Mouse (Mus musculus) liver, postnatal 0 days (tissue): ENCODE results near the gene Ctbp2. TPM values are rescaled to one million over a fixed set of nuclear protein-coding genes. Genes with fewer than 3 reads are reported as not detected.

Source experiments
- ATAC-seq: fragments of 200-750 bp; cut with Nextera tagmentation; 2 replicates; pipeline ENCODE4 v1.8.0; 2017; ENCODE audit warnings: mild to moderate bottlenecking, moderate library complexity
- DNase-seq: peaks from one replicate; pipeline ENCODE4 v3.0.0-alpha.2; 2016
- H3K27ac ChIP-seq: fragments of 300-500 bp; sonication (generic); 2 replicates; pipeline ENCODE4 v1.5.1; 2014; ENCODE audit warnings: antibody characterized with exemption, moderate library complexity, mild to moderate bottlenecking, low read depth
- H3K27me3 ChIP-seq: fragments of 300-500 bp; sonication (generic); 2 replicates; pipeline ENCODE4 v1.6.1; 2014; ENCODE audit warnings: low read length, control low read depth, mixed read lengths; ENCODE audit not compliant: insufficient read depth
- H3K36me3 ChIP-seq: fragments of 300-500 bp; sonication (generic); replicated peaks from 2 replicates; pipeline ENCODE4 v1.6.1; 2014; ENCODE audit warnings: mild to moderate bottlenecking, control low read depth, low read length, moderate library complexity, mixed read lengths; ENCODE audit not compliant: insufficient read depth
- H3K4me1 ChIP-seq: fragments of 300-500 bp; sonication (generic); 2 replicates; pipeline ENCODE4 v1.6.1; 2014; ENCODE audit warnings: antibody characterized with exemption, mild to moderate bottlenecking, control low read depth; ENCODE audit not compliant: insufficient read depth
- H3K4me2 ChIP-seq: fragments of 300-500 bp; sonication (generic); 2 replicates; pipeline ENCODE4 v1.6.1; 2014; ENCODE audit warnings: low read depth, mild to moderate bottlenecking, low read length, moderate library complexity, mixed read lengths
- H3K4me3 ChIP-seq: fragments of 300-500 bp; sonication (generic); 2 replicates; pipeline ENCODE4 v1.5.1; 2014; ENCODE audit warnings: low read depth, low read length
- H3K9ac ChIP-seq: fragments of 300-500 bp; sonication (generic); replicated peaks from 2 replicates; pipeline ENCODE4 v1.6.1; 2014; ENCODE audit warnings: mild to moderate bottlenecking, moderate library complexity
- H3K9me3 ChIP-seq: fragments of 300-500 bp; sonication (generic); 2 replicates; pipeline ENCODE4 v1.6.1; 2016; ENCODE audit warnings: mild to moderate bottlenecking, control low read depth, low read length, mixed read lengths
- CTCF ChIP-seq: sonication (generic); IDR thresholded peaks from 2 replicates; pipeline ENCODE4 v1.5.1; 2016; ENCODE audit warnings: antibody characterized with exemption, low read depth
- EP300 ChIP-seq: IDR thresholded peaks from 2 replicates; pipeline ENCODE4 v1.6.1; 2016; ENCODE audit warnings: antibody characterized with exemption, low read depth, mild to moderate bottlenecking
- WGBS: fragments of 180-500 bp; shearing (Covaris S2); extraction: QIAGEN DNeasy Blood & Tissue Kit; methylation state at CpG from one replicate; pipeline ENCODE4 v1.1.7; 2014; ENCODE audit not compliant: insufficient replicate concordance; 5-methylcytosine and 5-hydroxymethylcytosine counted together
- polyA plus RNA-seq: library from polyadenylated mRNA; unstranded; fragments of >200 nt; fragmentation: Nextera tagmentation; extraction: Ambion mirVana; gene quantifications from 2 replicates; pipeline ENCODE4 v1.2.1, GENCODE M21; 2015

The Ctbp2 gene
- polyA plus RNA-seq, 1 experiment from 2014 or later = 6.1 TPM

DNA sequence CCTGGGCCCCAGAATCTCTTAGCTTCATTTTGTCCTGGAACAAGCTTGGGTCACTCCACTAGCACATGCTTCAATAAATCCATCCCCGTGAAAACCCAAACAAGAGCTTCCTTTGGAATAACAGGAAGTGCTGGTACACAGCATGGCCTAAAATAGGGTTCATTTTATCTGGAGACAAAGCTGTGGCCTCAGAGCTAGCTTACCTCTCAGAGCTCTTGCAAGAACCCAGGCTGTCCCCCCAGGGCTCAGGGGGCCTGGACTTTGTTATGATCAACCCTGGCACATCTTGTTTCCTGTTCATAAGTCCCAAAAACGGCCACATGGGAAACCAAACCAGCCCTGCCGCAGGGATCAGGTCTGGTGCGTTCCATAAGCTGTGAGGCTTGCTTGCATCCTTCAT is 86.5 kb downstream of the Ctbp2 start:
- DNase-seq = no peak
- TF ChIP-seq EP300 (no peak), CTCF (no peak)
- WGBS = 63% methylated on average over 4 of the region's 4 CpGs
- H3K4me2 ChIP-seq = no peak overlapping the region
- H3K4me3 ChIP-seq = no peak overlapping the region
- H3K9me3 ChIP-seq = no peaks in the 10 kb centered on the region
- no peak overlapping the region for H3K9ac ChIP-seq
- no peaks in the 10 kb centered on the region for H3K36me3 ChIP-seq
- ATAC-seq = no peak
- H3K27ac ChIP-seq = peak overlapping the region; percentile 19; the same call in 1 of the 2 replicates
- 0 out of 2 replicates have a peak, but pooled peaks cover 3% of the 10 kb centered on the region for H3K4me1 ChIP-seq
- H3K27me3 ChIP-seq = no peaks in the 10 kb centered on the region

DNA sequence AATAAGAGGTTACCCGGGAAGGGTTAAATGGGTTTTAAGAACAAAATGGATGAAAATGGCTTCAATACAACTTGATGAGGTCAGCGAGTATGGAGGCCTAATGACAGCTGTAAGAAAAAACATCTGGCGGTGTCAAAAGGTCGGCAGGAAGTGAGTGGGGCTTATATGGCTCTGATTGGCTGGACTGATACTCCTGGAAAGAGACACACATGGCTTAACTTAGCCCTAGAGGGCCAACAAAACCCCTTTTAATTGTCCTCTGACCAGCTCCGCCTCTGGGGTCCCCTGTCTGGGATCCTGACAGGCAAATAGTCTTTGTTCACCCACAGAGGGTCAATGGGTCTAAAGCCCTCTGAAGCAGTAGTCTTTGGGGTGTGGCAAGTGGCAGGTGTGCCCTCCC is 86.9 kb downstream of the Ctbp2 start:
- no peak overlapping the region for H3K4me2 ChIP-seq

DNA sequence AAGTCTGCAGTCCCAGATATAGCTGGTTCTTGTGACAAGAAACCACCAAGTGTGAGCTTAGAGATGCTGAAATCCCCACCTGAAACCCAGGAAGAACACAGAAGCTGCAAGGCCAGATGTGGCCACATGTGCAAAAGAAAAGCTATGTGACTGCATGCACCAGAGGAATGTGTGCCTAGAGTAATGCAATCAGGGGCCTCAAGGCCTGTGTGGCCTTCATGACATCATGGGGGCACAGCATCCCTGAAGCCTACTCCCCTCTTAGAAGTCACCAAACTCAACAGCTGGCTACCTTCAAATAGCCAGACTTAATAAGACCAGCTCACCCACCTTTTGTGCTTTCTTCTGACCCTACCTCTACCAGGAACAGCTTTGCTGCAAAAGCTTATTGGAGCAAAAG is 88.3 kb downstream of the Ctbp2 start:
- no peak overlapping the region for H3K9ac ChIP-seq
- ATAC-seq = no peak
- H3K27ac ChIP-seq = no peak overlapping the region

More for the DNA sequence above, 86.9 kb downstream of the Ctbp2 start:
- 67% methylated on average over 5 of the region's 5 CpGs for WGBS
- H3K4me1 ChIP-seq = 0 out of 2 replicates have a peak, but pooled peaks cover under 1% of the 10 kb centered on the region
- H3K27me3 ChIP-seq = no peaks in the 10 kb centered on the region
- no peak for ATAC-seq
- H3K9ac ChIP-seq = no peak overlapping the region
- DNase-seq = no peak
- peak overlapping the region; percentile 19; the same call in 1 of the 2 replicates for H3K27ac ChIP-seq
- H3K36me3 ChIP-seq = no peaks in the 10 kb centered on the region
- no peaks in the 10 kb centered on the region for H3K9me3 ChIP-seq
- no peak overlapping the region for H3K4me3 ChIP-seq
- TF ChIP-seq EP300 (no peak), CTCF (no peak)

DNA sequence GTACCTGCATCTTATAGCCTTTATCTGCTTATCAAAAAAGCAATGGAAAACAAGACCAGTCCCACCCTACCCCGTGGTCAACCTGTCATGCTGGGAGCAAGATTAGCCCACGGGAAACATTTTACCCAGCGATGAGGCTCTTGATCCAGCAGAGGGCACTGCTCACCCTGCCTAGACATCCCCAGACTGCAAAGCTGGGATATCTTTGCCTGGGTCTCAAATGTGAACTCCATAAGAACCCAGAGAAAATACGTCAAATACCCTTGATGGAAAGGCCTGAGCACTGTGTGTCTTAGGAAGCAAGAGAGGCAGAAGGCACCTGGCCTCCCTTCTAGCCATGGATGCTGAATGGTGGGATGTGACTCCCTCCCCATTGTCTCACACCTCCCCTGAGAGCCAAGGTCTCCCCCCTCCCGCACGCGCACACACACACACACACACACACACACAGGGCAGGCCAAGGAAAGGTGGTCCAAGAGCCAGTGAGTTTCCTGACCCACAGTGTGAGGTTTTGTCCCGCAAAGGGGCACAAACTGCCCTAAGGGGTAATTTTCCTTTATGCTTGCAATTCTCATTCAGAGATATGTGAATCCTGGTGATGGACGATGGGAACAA is 91.5 kb downstream of the Ctbp2 start:
- no peaks in the 10 kb centered on the region for H3K36me3 ChIP-seq
- H3K9ac ChIP-seq = no peak overlapping the region
- no peak overlapping the region for H3K4me3 ChIP-seq
- 0 out of 2 replicates have a peak, but pooled peaks have one; percentile 19 for ATAC-seq
- no peaks in the 10 kb centered on the region for H3K9me3 ChIP-seq
- no peaks in the 10 kb centered on the region for H3K4me1 ChIP-seq
- DNase-seq = peak; percentile 57
- TF ChIP-seq EP300 (no peak), CTCF (peak; percentile 88)
- no peak overlapping the region for H3K4me2 ChIP-seq
- no peak overlapping the region for H3K27ac ChIP-seq
- 56% methylated on average over 9 of the region's 9 CpGs for WGBS
- no peaks in the 10 kb centered on the region for H3K27me3 ChIP-seq

More for the DNA sequence above, 88.3 kb downstream of the Ctbp2 start:
- H3K4me3 ChIP-seq = no peak overlapping the region
- TF ChIP-seq CTCF = no peak
- no peaks in the 10 kb centered on the region for H3K9me3 ChIP-seq
- no peaks in the 10 kb centered on the region for H3K27me3 ChIP-seq
- H3K36me3 ChIP-seq = no peaks in the 10 kb centered on the region
- no peak for DNase-seq
- no peak overlapping the region for H3K4me2 ChIP-seq
- no peaks in the 10 kb centered on the region for H3K4me1 ChIP-seq

DNA sequence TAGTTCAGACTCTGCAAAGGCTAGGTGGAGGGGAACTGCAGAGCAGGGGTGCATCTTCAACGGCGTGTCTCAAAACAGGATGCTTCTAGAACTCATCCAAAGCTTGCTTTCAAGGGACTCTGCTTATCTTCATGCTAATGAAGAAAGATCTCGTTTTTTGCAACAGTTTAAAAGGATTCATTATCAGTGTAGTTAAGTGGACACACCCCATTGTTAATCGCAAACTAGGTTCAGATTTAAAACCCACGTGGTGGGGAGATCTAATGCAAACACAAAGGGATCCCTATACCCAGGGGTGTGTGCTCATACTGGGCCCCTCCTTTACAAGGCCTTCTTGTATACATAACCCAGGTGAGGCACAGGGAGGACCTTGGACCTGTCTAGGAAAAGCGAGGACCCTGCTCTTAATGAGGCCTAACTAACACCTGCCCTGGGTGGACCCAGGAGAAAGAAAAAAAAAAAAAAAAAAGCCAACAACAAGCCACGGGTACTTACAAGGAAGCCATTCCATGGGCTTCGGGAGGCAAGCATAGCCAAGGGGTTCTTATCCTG is 94.6 kb downstream of the Ctbp2 start:
- no peak overlapping the region for H3K4me2 ChIP-seq
- WGBS = 57% methylated on average over 8 of the region's 8 CpGs
- ATAC-seq (no peak), DNase-seq (no peak)
- no peaks in the 10 kb centered on the region for H3K9me3 ChIP-seq
- H3K4me1 ChIP-seq = no peaks in the 10 kb centered on the region
- no peak for TF ChIP-seq EP300
- no peak for TF ChIP-seq CTCF
- H3K27me3 ChIP-seq = no peaks in the 10 kb centered on the region
- no peak overlapping the region for H3K27ac ChIP-seq
- H3K9ac ChIP-seq = no peak overlapping the region
- H3K36me3 ChIP-seq = no peaks in the 10 kb centered on the region
- no peak overlapping the region for H3K4me3 ChIP-seq

DNA sequence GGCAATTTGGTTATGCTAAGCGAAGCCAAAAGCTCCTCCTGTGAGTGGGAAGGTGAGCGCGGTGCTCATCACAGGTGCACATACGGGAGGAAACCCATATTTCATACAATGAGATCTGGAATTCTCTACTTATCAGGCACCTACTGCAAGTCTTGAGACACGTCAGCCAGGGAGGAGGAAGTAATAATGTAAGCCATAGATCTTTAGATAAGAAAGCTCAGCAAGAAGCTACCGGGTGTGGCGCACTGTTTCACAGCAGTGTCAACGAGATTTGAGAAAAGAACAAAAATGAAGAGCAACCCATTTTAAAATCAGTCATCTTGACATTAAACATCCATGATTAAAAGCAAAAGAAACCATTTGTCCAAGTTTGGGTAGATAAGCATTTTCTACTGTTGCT is 95.2 kb downstream of the Ctbp2 start:
- no peaks in the 10 kb centered on the region for H3K36me3 ChIP-seq
- WGBS = 67% methylated on average over 8 of the region's 8 CpGs
- DNase-seq (no peak), ATAC-seq (no peak)
- no peak overlapping the region for H3K4me2 ChIP-seq
- H3K4me3 ChIP-seq = no peak overlapping the region
- no peak for TF ChIP-seq CTCF
- TF ChIP-seq EP300 = no peak
- H3K4me1 ChIP-seq = no peaks in the 10 kb centered on the region
- no peaks in the 10 kb centered on the region for H3K9me3 ChIP-seq
- H3K27me3 ChIP-seq = no peaks in the 10 kb centered on the region
- no peak overlapping the region for H3K9ac ChIP-seq
- no peak overlapping the region for H3K27ac ChIP-seq
